Mouse (Mus musculus): ENCODE measurements around the gene Olfr1496.
"Not testable (repeated sequence)": the region's sequence is repeated elsewhere in the genome, so short reads cannot be mapped to it uniquely, and the experiment has no call there.

Olfr1496 gene

GRCm38 (mm10) chr19:13777578-13777977 is at the start of gene Olfr1496:
Gene Olfr1496, plus strand, starts transcription at chr19:13777878.
- H3K27me3 ChIP-seq (ENCODE audit: control insufficient read depth, insufficient read depth, low read length, poor library complexity, severe bottlenecking), result no peaks in the 10 kb centered on the region
- DNase-seq (ENCODE audit: low read depth, low spot score), result no peak
- no peaks in the 10 kb centered on the region for H3K36me3 ChIP-seq (ENCODE audit: control insufficient read depth, insufficient read depth, low read length, poor library complexity, severe bottlenecking)

GRCm38 (mm10) chr19:13739428-13739827 is 38.2 kb upstream of the Olfr1496 start, which contains the start of gene Olfr1494:
Gene Olfr1494, plus strand, starts transcription at chr19:13739728.
- Histone ChIP-seq H3K36me3 (ENCODE audit: control insufficient read depth, insufficient read depth, low read length, poor library complexity, severe bottlenecking) (no peaks in the 10 kb centered on the region), H3K27me3 (ENCODE audit: control insufficient read depth, insufficient read depth, low read length, poor library complexity, severe bottlenecking) (no peaks in the 10 kb centered on the region)
- no peak for DNase-seq (ENCODE audit: low read depth, low spot score)

- no peaks in the 10 kb centered on the region for H3K36me3 ChIP-seq (ENCODE audit: control insufficient read depth, insufficient read depth, low read length, poor library complexity, severe bottlenecking)
- no peak for DNase-seq (ENCODE audit: low read depth, low spot score)
- no peaks in the 10 kb centered on the region for H3K27me3 ChIP-seq (ENCODE audit: control insufficient read depth, insufficient read depth, low read length, poor library complexity, severe bottlenecking)
Observed at GRCm38 (mm10) chr19:13749366-13749765, 28.3 kb upstream of the Olfr1496 start.

- Histone ChIP-seq H3K27me3 (ENCODE audit: control insufficient read depth, insufficient read depth, low read length, poor library complexity, severe bottlenecking) (no peaks in the 10 kb centered on the region), H3K36me3 (ENCODE audit: control insufficient read depth, insufficient read depth, low read length, poor library complexity, severe bottlenecking) (no peaks in the 10 kb centered on the region)
- DNase-seq (ENCODE audit: low read depth, low spot score), result no peak
Observed at GRCm38 (mm10) chr19:13764306-13764705, 13.4 kb upstream of the Olfr1496 start, which contains the start of gene Olfr1495. Gene Olfr1495, plus strand, starts transcription at chr19:13764606.

GRCm38 (mm10) chr19:13768565-13769276 is 9.0 kb upstream of the Olfr1496 start:
- no peak for DNase-seq (ENCODE audit: low read depth, low spot score)
- H3K27me3 ChIP-seq (ENCODE audit: control insufficient read depth, insufficient read depth, low read length, poor library complexity, severe bottlenecking), result no peaks in the 10 kb centered on the region
- no peaks in the 10 kb centered on the region for H3K36me3 ChIP-seq (ENCODE audit: control insufficient read depth, insufficient read depth, low read length, poor library complexity, severe bottlenecking)

- Histone ChIP-seq H3K27me3 (ENCODE audit: control insufficient read depth, insufficient read depth, low read length, poor library complexity, severe bottlenecking) (no peaks in the 10 kb centered on the region), H3K36me3 (ENCODE audit: control insufficient read depth, insufficient read depth, low read length, poor library complexity, severe bottlenecking) (no peaks in the 10 kb centered on the region)
- no peak for DNase-seq (ENCODE audit: low read depth, low spot score)
Observed at GRCm38 (mm10) chr19:13798102-13798501, 20.4 kb downstream of the Olfr1496 start, which contains the start of gene Olfr1497. Gene Olfr1497, minus strand, starts transcription at chr19:13798202.

GRCm38 (mm10) chr19:13805486-13805885 is 27.8 kb downstream of the Olfr1496 start:
- H3K36me3 ChIP-seq (ENCODE audit: control insufficient read depth, insufficient read depth, low read length, poor library complexity, severe bottlenecking); DNase-seq (ENCODE audit: low read depth, low spot score); H3K27me3 ChIP-seq (ENCODE audit: control insufficient read depth, insufficient read depth, low read length, poor library complexity, severe bottlenecking): not testable (repeated sequence)

- H3K36me3 ChIP-seq (ENCODE audit: control insufficient read depth, insufficient read depth, low read length, poor library complexity, severe bottlenecking), result no peaks in the 10 kb centered on the region
- no peaks in the 10 kb centered on the region for H3K27me3 ChIP-seq (ENCODE audit: control insufficient read depth, insufficient read depth, low read length, poor library complexity, severe bottlenecking)
- no peak for DNase-seq (ENCODE audit: low read depth, low spot score)
Observed at GRCm38 (mm10) chr19:13812823-13813222, 35.1 kb downstream of the Olfr1496 start.

GRCm38 (mm10) chr19:13818827-13819226 is 41.1 kb downstream of the Olfr1496 start:
- Histone ChIP-seq H3K27me3 (ENCODE audit: control insufficient read depth, insufficient read depth, low read length, poor library complexity, severe bottlenecking) (no peaks in the 10 kb centered on the region), H3K36me3 (ENCODE audit: control insufficient read depth, insufficient read depth, low read length, poor library complexity, severe bottlenecking) (no peaks in the 10 kb centered on the region)
- no peak for DNase-seq (ENCODE audit: low read depth, low spot score)

- no peaks in the 10 kb centered on the region for H3K36me3 ChIP-seq (ENCODE audit: control insufficient read depth, insufficient read depth, low read length, poor library complexity, severe bottlenecking)
- no peak for DNase-seq (ENCODE audit: low read depth, low spot score)
Observed at GRCm38 (mm10) chr19:13819347-13819746, 41.7 kb downstream of the Olfr1496 start, which contains the start of gene Olfr1499. Gene Olfr1499, minus strand, starts transcription at chr19:13819447.

GRCm38 (mm10) chr19:13820847-13821246 is 43.2 kb downstream of the Olfr1496 start:
- DNase-seq (ENCODE audit: low read depth, low spot score), result no peak
- H3K27me3 ChIP-seq (ENCODE audit: control insufficient read depth, insufficient read depth, low read length, poor library complexity, severe bottlenecking), result no peaks in the 10 kb centered on the region
- no peaks in the 10 kb centered on the region for H3K36me3 ChIP-seq (ENCODE audit: control insufficient read depth, insufficient read depth, low read length, poor library complexity, severe bottlenecking)

More at GRCm38 (mm10) chr19:13819347-13819746, 41.7 kb downstream of the Olfr1496 start, which contains the start of gene Olfr1499:
- no peaks in the 10 kb centered on the region for H3K27me3 ChIP-seq (ENCODE audit: control insufficient read depth, insufficient read depth, low read length, poor library complexity, severe bottlenecking)

- Histone ChIP-seq H3K27me3 (ENCODE audit: control insufficient read depth, insufficient read depth, low read length, poor library complexity, severe bottlenecking) (no peaks in the 10 kb centered on the region), H3K36me3 (ENCODE audit: control insufficient read depth, insufficient read depth, low read length, poor library complexity, severe bottlenecking) (no peaks in the 10 kb centered on the region)
- no peak for DNase-seq (ENCODE audit: low read depth, low spot score)
Observed at GRCm38 (mm10) chr19:13828447-13828846, 50.8 kb downstream of the Olfr1496 start.

GRCm38 (mm10) chr19:13830388-13830787 is 52.7 kb downstream of the Olfr1496 start, which contains the start of gene Olfr1500:
Gene Olfr1500, minus strand, starts transcription at chr19:13830488.
- Histone ChIP-seq H3K36me3 (ENCODE audit: control insufficient read depth, insufficient read depth, low read length, poor library complexity, severe bottlenecking) (no peaks in the 10 kb centered on the region), H3K27me3 (ENCODE audit: control insufficient read depth, insufficient read depth, low read length, poor library complexity, severe bottlenecking) (no peaks in the 10 kb centered on the region)
- no peak for DNase-seq (ENCODE audit: low read depth, low spot score)
